Mouse (Mus musculus) stomach, embryonic 15.5 days (tissue): ENCODE results near the gene Gm20671. TPM values are rescaled to one million over a fixed set of nuclear protein-coding genes. Genes with fewer than 3 reads are reported as not detected.
"Not testable (repeated sequence)": the region's sequence is repeated elsewhere in the genome, so short reads cannot be mapped to it uniquely, and the experiment has no call there.

Source experiments
- ATAC-seq: fragments of 200-750 bp; cut with Nextera tagmentation; 2 replicates; pipeline ENCODE4 v1.8.0; 2017; ENCODE audit warnings: low read depth, moderate number of reproducible peaks, moderate TSS enrichment; ENCODE audit not compliant: insufficient read depth, low FRiP score
- H3K27ac ChIP-seq: fragments of 300-500 bp; sonication (generic); 2 replicates; pipeline ENCODE4 v1.5.1; 2015; ENCODE audit warnings: mild to moderate bottlenecking, inconsistent platforms
- H3K27me3 ChIP-seq: fragments of 300-500 bp; sonication (generic); replicated peaks from 2 replicates; pipeline ENCODE4 v1.6.1; 2015; ENCODE audit warnings: inconsistent platforms
- H3K36me3 ChIP-seq: fragments of 300-500 bp; sonication (generic); 2 replicates; pipeline ENCODE4 v1.6.1; 2015; ENCODE audit warnings: inconsistent platforms
- H3K4me1 ChIP-seq: fragments of 300-500 bp; sonication (generic); 2 replicates; pipeline ENCODE4 v1.6.1; 2015; ENCODE audit warnings: inconsistent platforms
- H3K4me2 ChIP-seq: fragments of 300-500 bp; sonication (generic); 2 replicates; pipeline ENCODE4 v1.6.1; 2015; ENCODE audit warnings: mild to moderate bottlenecking, inconsistent platforms
- H3K4me3 ChIP-seq: fragments of 300-500 bp; sonication (generic); replicated peaks from 2 replicates; pipeline ENCODE4 v1.5.1; 2015; ENCODE audit warnings: inconsistent platforms
- H3K9ac ChIP-seq: fragments of 300-500 bp; sonication (generic); 2 replicates; pipeline ENCODE4 v1.6.1; 2015; ENCODE audit warnings: inconsistent platforms
- H3K9me3 ChIP-seq: fragments of 300-500 bp; sonication (generic); 2 replicates; pipeline ENCODE4 v1.6.1; 2016; ENCODE audit warnings: inconsistent platforms
- WGBS: fragments of 180-500 bp; shearing (Covaris S2); methylation state at CpG from one replicate; pipeline ENCODE4 v1.1.7; 2015; 5-methylcytosine and 5-hydroxymethylcytosine counted together
- polyA plus RNA-seq: library from polyadenylated mRNA; unstranded; fragments of >200 nt; fragmentation: Nextera tagmentation; extraction: Ambion mirVana; gene quantifications from 2 replicates; pipeline ENCODE4 v1.2.1, GENCODE M21; 2015

The Gm20671 gene
- polyA plus RNA-seq, 1 experiment from 2014 or later, result not detected

GRCm38 (mm10) chr5:32778168-32778567, 48.7 kb downstream of the Gm20671 start:
- H3K27ac ChIP-seq, result no peak overlapping the region
- ATAC-seq, result no peak
- no peak overlapping the region for H3K4me3 ChIP-seq
- H3K4me1 ChIP-seq, result no peaks in the 10 kb centered on the region
- WGBS, result 87% methylated on average over 3 of the region's 3 CpGs
- no peak overlapping the region for H3K4me2 ChIP-seq
- no peak overlapping the region for H3K9ac ChIP-seq
- H3K36me3 ChIP-seq, result no peaks in the 10 kb centered on the region
- no peaks in the 10 kb centered on the region for H3K9me3 ChIP-seq
- no peaks in the 10 kb centered on the region for H3K27me3 ChIP-seq

DNA sequence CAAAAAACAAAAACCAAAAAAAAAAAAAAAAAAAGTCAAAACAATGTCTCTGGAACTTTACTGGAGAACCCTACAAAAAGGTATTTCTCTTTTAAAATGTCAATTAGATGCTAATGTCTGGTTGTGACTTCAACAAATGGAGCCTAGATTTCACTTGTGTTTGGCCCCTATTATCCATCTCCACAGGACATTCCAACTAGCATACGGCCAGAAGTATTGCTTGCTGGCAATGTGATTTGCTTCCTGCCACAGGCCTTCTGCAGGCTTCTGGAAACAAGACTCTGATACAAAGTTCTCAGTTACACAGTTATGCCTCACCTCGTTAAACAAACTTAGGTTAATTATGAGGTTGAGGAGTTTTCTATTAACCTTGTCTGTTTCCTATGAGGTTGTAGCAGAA, 54.5 kb downstream of the Gm20671 start:
- Histone ChIP-seq H3K36me3 (0 out of 2 replicates have a peak, but pooled peaks cover 3% of the 10 kb centered on the region), H3K4me1 (no peaks in the 10 kb centered on the region), H3K9me3 (no peaks in the 10 kb centered on the region), H3K9ac (no peak overlapping the region), H3K4me3 (no peak overlapping the region), H3K27ac (no peak overlapping the region), H3K27me3 (no peaks in the 10 kb centered on the region), H3K4me2 (no peak overlapping the region)
- no peak for ATAC-seq
- 84% methylated on average over 2 of the region's 2 CpGs for WGBS

DNA sequence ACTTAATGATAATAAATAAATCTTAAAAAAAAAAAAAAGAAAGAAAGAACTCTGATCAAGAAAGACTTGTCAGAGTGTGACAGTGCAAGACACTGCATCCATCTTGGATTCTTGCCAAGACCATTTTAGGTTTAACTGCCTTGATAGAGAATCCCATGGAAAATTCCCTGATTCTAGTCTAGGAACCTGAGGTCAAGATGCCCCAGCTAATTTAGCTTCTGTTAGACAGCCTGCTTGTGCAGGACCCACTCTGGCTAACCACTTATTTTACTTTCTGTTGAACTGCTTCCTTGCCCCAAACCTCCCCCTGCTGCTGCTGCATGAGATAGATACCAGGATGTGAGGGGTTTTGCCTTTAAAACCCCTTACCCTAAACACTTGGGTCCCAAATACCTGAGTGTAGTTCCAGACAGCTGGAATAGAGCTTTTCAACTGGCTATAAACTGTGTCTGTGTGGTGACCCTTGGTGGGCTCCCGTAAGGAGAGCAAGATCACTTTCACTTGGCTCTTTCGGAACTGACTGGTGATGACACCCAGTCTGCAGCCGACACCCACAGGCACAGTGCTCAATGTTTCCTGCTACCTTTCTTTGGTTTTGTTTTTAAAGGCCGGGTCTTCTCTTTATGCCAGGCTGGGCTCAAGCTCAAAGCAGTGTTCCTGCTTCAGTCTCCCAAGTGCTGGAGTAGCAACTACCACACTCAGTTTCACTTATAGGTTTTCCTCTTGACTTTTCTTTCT, 59.1 kb downstream of the Gm20671 start:
- Histone ChIP-seq H3K36me3 (0 out of 2 replicates have a peak, but pooled peaks cover 8% of the 10 kb centered on the region), H3K27ac (no peak overlapping the region), H3K4me3 (no peak overlapping the region), H3K4me2 (no peak overlapping the region), H3K9me3 (no peaks in the 10 kb centered on the region), H3K27me3 (no peaks in the 10 kb centered on the region), H3K9ac (no peak overlapping the region), H3K4me1 (no peaks in the 10 kb centered on the region)
- no peak for ATAC-seq
- WGBS, result 89% methylated on average over 4 of the region's 4 CpGs

- no peak overlapping the region for H3K4me2 ChIP-seq
- H3K9ac ChIP-seq, result no peak overlapping the region
- no peaks in the 10 kb centered on the region for H3K27me3 ChIP-seq
- H3K4me3 ChIP-seq, result no peak overlapping the region
- no peaks in the 10 kb centered on the region for H3K9me3 ChIP-seq
- ATAC-seq, result no peak
- H3K27ac ChIP-seq, result no peak overlapping the region
- no peaks in the 10 kb centered on the region for H3K4me1 ChIP-seq
- 51% methylated on average over 3 of the region's 3 CpGs for WGBS
- H3K36me3 ChIP-seq, result 0 out of 2 replicates have a peak, but pooled peaks cover 5% of the 10 kb centered on the region
Observed at GRCm38 (mm10) chr5:32767004-32767403, 59.9 kb downstream of the Gm20671 start.

DNA sequence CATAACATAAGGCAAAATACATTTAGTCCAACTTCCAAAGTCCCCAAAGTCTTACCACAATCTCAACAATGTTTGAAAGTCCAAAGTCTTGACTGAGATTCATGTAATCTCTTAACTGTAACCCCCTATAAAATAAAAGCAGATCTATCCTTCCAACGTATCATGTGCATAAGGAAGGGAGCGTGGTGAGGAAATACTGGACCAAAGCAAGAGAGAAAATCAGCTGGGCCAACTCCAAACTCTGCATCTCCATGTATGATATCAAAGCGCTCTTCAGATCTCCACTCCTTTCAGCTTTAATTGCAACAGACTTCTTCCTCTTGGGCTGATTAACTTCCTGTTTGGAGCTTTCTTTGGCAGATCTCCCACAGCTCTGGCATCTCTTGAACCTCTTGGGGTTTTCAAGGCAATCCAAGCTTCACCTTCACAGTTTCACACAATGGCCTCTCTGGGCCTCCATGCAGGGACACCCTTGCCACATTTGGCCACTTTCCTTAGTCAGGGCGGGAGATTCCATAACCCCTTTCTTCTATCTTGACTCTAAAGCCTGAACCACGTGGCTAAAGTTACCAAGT, 65.3 kb downstream of the Gm20671 start:
- no peak for ATAC-seq
- Histone ChIP-seq H3K9ac (no peak overlapping the region), H3K4me3 (no peak overlapping the region), H3K27ac (no peak overlapping the region), H3K9me3 (no peaks in the 10 kb centered on the region), H3K36me3 (0 out of 2 replicates have a peak, but pooled peaks cover 5% of the 10 kb centered on the region), H3K27me3 (no peaks in the 10 kb centered on the region), H3K4me1 (no peaks in the 10 kb centered on the region), H3K4me2 (no peak overlapping the region)
- whole genome bisulfite sequencing, result 82% methylated on average over 5 of the region's 5 CpGs

DNA sequence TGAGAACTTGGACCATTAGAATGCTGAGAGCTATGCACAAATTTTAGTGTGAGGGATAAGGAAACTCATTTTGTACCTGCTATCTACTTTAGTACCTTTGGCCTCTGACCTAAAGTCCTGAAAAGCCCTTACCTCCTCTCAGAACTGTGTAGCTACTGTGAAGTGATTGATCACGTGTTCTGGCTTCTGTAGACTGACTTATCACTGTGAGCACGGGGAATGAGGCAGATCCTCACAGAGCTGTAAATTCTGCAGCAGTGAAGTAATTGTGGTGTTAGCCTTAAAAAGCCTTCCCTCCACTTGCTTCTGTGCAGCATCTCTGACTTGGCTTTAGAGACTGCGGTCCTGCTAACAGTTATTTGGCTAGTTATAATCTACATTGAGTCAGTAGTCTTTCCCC, 66.1 kb downstream of the Gm20671 start:
- no peak for ATAC-seq
- WGBS, result 62% methylated on average over 3 of the region's 3 CpGs
- Histone ChIP-seq H3K4me2 (no peak overlapping the region), H3K4me3 (no peak overlapping the region), H3K9me3 (no peaks in the 10 kb centered on the region), H3K4me1 (no peaks in the 10 kb centered on the region), H3K27me3 (no peaks in the 10 kb centered on the region), H3K36me3 (0 out of 2 replicates have a peak, but pooled peaks cover 5% of the 10 kb centered on the region), H3K27ac (no peak overlapping the region), H3K9ac (no peak overlapping the region)

DNA sequence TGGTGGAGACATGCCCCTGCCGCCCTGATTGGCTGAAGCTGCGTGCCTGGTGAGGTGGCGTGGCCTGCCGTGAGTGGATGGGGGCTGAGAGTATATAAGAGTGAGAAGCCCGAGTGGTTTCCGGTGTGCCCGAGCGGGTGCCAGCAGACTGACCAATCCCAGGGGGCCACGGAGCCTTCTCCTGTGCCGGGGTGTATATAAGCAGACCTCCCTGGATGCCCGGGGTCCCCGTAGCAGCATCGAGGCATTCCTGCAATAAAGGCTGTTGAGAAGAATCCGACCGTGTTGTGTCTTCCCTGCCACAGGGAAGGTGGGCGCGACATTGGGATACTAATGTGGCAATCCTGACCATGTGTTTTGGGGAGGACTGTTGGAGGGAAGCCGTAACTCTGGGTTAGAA, 66.6 kb downstream of the Gm20671 start:
- not testable (repeated sequence) for H3K27me3 ChIP-seq, H3K9ac ChIP-seq, H3K4me1 ChIP-seq, H3K27ac ChIP-seq, H3K9me3 ChIP-seq, ATAC-seq, H3K36me3 ChIP-seq, H3K4me3 ChIP-seq, H3K4me2 ChIP-seq
- whole genome bisulfite sequencing, result 97% methylated on average over 18 of the region's 18 CpGs

- H3K4me1 ChIP-seq, result no peaks in the 10 kb centered on the region
- no peak overlapping the region for H3K4me3 ChIP-seq
- no peak overlapping the region for H3K4me2 ChIP-seq
- H3K27ac ChIP-seq, result no peak overlapping the region
- no peaks in the 10 kb centered on the region for H3K9me3 ChIP-seq
- H3K36me3 ChIP-seq, result 0 out of 2 replicates have a peak, but pooled peaks cover 5% of the 10 kb centered on the region
- no peak overlapping the region for H3K9ac ChIP-seq
- no peak for ATAC-seq
- WGBS, result 75% methylated on average over 2 of the region's 2 CpGs
- no peaks in the 10 kb centered on the region for H3K27me3 ChIP-seq
Observed at GRCm38 (mm10) chr5:32759662-32760061, 67.2 kb downstream of the Gm20671 start.

DNA sequence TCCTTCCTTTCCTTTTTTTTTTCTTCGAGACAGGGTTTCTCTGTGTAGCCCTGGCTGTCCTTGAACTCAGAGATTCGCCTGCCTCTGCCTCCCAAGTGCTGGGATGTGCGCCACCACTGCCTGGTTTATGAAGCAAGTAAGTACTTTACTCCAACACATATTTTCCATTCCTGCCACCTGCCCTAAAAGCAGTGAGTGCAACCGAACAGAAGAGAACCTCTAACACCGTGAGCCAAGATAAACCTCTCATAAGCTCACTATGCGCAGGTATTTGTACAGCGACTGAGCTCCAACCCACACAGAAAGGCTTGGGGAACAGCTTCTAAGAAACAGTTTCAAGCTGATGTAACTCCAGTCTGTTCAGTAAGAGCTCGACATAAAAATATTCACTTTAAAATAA, 70.8 kb downstream of the Gm20671 start:
- Histone ChIP-seq H3K36me3 (no peaks in the 10 kb centered on the region), H3K4me3 (no peak overlapping the region), H3K9ac (no peak overlapping the region), H3K27me3 (no peaks in the 10 kb centered on the region), H3K4me1 (no peaks in the 10 kb centered on the region), H3K27ac (no peak overlapping the region), H3K9me3 (no peaks in the 10 kb centered on the region), H3K4me2 (no peak overlapping the region)
- ATAC-seq, result no peak
- WGBS, result 90% methylated on average over 8 of the region's 8 CpGs

GRCm38 (mm10) chr5:32751736-32752135, 75.2 kb downstream of the Gm20671 start:
- no peaks in the 10 kb centered on the region for H3K27me3 ChIP-seq
- no peaks in the 10 kb centered on the region for H3K9me3 ChIP-seq
- no peak overlapping the region for H3K4me2 ChIP-seq
- H3K4me3 ChIP-seq, result no peak overlapping the region
- no peak for ATAC-seq
- H3K27ac ChIP-seq, result no peak overlapping the region
- H3K36me3 ChIP-seq, result no peaks in the 10 kb centered on the region
- 0 out of 2 replicates have a peak, but pooled peaks cover 6% of the 10 kb centered on the region for H3K4me1 ChIP-seq
- WGBS, result 50% methylated on average over 2 of the region's 2 CpGs
- H3K9ac ChIP-seq, result no peak overlapping the region

DNA sequence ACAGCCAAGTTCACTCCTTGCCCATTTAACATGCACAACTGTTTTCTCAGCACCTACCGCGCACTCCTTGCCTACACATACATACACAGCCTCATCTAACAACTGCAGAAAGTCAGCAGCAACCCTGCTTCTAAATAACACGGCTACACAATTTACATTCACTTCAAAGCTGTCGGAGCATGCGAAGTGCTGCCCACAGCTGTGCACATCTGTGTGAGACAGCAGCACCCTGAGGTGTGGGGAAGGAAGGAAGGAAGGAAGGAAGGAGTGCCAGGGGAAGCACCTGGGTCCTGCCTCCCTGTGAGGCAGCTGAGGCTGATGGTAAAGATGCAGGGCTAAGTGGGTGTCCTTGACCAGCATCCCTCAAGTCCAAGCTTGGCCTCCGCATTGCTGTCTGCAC, 78.0 kb downstream of the Gm20671 start:
- Histone ChIP-seq H3K27me3 (no peaks in the 10 kb centered on the region), H3K27ac (no peak overlapping the region; the same call in 1 of the 2 replicates), H3K9ac (no peak overlapping the region), H3K4me3 (no peak overlapping the region), H3K4me2 (no peak overlapping the region), H3K4me1 (peaks cover 16% of the 10 kb centered on the region; the same call in 1 of the 2 replicates), H3K36me3 (no peaks in the 10 kb centered on the region), H3K9me3 (no peaks in the 10 kb centered on the region)
- no peak for ATAC-seq
- 64% methylated on average over 6 of the region's 6 CpGs for WGBS

DNA sequence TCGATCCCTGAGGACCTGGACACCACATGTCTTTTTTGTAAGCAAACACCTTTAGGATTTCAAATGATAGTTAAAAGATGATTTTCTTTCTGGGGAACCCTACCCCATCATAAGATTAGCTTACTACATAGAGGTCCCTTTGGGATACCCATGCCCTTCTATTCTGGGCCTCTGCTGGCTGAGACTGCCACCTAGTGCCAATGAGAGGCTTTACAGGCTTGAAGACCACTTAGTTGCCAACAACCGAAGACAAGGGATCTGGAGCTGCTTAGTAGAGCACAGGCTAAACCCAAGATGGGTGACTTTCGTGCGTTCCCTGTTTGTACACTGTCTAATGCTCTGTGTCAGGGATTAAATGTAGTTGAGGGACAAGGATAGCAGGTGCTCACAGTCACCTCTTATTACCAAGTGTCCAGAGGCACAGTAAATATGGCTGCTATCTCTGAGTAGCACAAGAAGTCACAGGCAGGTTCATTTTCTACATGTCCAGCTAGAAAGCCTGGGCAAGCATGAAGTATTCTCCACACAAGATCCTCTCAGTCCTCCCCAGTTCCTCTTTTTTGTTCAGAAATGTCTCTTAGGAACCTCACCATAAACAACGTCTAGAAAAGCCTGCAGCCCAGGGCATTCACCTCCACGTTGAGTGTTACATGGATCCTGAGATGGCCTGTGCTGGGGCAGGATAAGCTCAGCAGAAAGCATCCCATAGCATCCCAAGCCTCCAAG, 79.1 kb downstream of the Gm20671 start:
- WGBS, result 54% methylated on average over 6 of the region's 6 CpGs

More for the DNA sequence above, 79.1 kb downstream of the Gm20671 start:
- H3K36me3 ChIP-seq, result no peaks in the 10 kb centered on the region
- no peak overlapping the region for H3K27ac ChIP-seq
- peak overlapping the region; percentile 58; the same call in 1 of the 2 replicates for H3K4me2 ChIP-seq
- no peak overlapping the region for H3K9ac ChIP-seq
- no peaks in the 10 kb centered on the region for H3K27me3 ChIP-seq
- peaks cover 16% of the 10 kb centered on the region; the same call in 1 of the 2 replicates for H3K4me1 ChIP-seq
- no peak for ATAC-seq
- 0 out of 2 replicates have a peak overlapping the region, but pooled peaks have one; percentile 51 for H3K4me3 ChIP-seq
- H3K9me3 ChIP-seq, result no peaks in the 10 kb centered on the region
